Mouse (Mus musculus) Patski (cell line): ENCODE measurements around the gene Acot6. TPM values are rescaled to one million over a fixed set of nuclear protein-coding genes. Genes with fewer than 3 reads are reported as not detected.
"Not testable (repeated sequence)": the region's sequence is repeated elsewhere in the genome, so short reads cannot be mapped to it uniquely, and the experiment has no call there.

Source experiments
- ATAC-seq: fragments of 100-300 bp; one replicate; pipeline ENCODE4 v1.8.0; 2021
- CTCF ChIA-PET: fragments of 350-600 bp; sonication (Branson Sonifier 250); formaldehyde crosslinking; loops from one replicate; lab custom pipeline; 2022; ENCODE audit warnings: inconsistent platforms; lab: Charles Lee
- POLR2A ChIA-PET: fragments of 350-600 bp; sonication (Branson Sonifier 250); formaldehyde crosslinking; loops from one replicate; lab custom pipeline; 2022; ENCODE audit warnings: antibody characterized with exemption, inconsistent platforms; lab: Charles Lee
- DNase-seq: peaks from one replicate; pipeline ENCODE4 v3.0.0-alpha.2; 2011; ENCODE audit warnings: low read depth, low spot score
- H3K27me3 ChIP-seq: fragments of 371-371 bp; one replicate; pipeline ENCODE4 v1.5.1; 2021
- CTCF ChIP-seq: fragments of 100-300 bp; IDR thresholded peaks from one replicate; pipeline ENCODE4 v1.5.1; 2021
- in situ Hi-C: fragments of 300-500 bp; cut with MboI; formaldehyde crosslinking; loops from 3 replicates; pipeline ENCODE4 v1.11.1; 2018; ENCODE audit warnings: low pct_unique_long_range_greater_than_20kb, mixed read lengths
- polyA plus RNA-seq: library from polyadenylated mRNA; unstranded; gene quantifications from one replicate; pipeline ENCODE4 v1.2.3, GENCODE M21; 2021

Acot6 gene
- polyA plus RNA-seq, 1 experiment from 2014 or later: 0.09 TPM

DNA sequence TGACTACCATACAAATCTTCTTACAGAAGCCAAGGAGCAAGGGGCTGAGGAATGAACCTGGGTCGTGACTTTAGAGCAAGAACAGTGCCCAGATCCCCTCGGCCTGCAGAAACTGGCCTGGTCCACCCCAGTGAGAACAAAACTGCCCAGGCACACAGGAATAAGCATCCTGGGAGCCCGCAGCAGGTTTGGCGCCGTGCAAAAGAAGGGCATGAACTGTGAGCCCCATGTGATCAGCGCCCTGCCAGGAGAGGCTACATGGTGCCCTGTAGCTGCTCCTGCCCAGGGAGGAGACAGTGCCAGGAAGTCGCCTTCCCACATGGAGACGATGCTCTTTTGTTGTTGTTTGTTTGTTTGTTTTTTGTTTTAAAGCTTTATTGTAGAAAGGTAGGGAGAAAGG, 35.8 kb upstream of the Acot6 start:
- no peak for ATAC-seq
- TF ChIP-seq CTCF: no peak
- DNase-seq: no peak
- in situ Hi-C loops: no loop called here
- ChIA-PET POLR2A (interaction anchor here (0.7 kb wide), 1 partner anchor 19 kb away, joined by 3 read pairs; no protein-coding TSS in a partner anchor), CTCF (no interaction called here)
- no peaks in the 10 kb centered on the region for H3K27me3 ChIP-seq

- TF ChIP-seq CTCF: no peak
- CTCF ChIA-PET: interaction anchor here (1.2 kb wide), 1 partner anchor 11 kb away, joined by 3 read pairs; no protein-coding TSS in a partner anchor
- DNase-seq (no peak), ATAC-seq (no peak)
- H3K27me3 ChIP-seq: peaks cover 1% of the 10 kb centered on the region
- in situ Hi-C loops: no loop called here
- POLR2A ChIA-PET: no interaction called here
Measured at GRCm38 (mm10) chr12:84067752-84068151, 32.7 kb upstream of the Acot6 start.

DNA sequence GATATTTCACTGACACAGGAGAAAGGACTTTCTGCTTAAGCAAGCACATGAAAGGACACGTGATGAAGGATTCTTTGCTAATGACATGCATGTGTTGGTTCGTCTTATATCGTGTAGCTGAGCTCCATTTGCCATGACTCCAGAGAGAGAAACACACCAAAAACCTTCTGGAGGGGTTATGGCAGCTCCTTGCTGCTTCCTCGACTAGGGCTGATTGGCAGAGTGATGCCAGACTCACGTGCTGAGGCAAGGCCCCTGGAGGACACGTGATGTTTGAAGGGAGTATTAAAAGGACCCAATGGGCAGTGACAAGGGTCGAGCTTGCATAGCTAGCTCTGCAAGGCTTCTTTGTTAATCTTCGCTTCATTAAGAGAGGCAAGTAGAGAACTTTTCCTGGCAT, 32.2 kb upstream of the Acot6 start:
- in situ Hi-C loops: no loop called here
- ATAC-seq (no peak), DNase-seq (no peak)
- CTCF ChIA-PET: no interaction called here
- POLR2A ChIA-PET: no interaction called here
- TF ChIP-seq CTCF: no peak
- peaks cover 6% of the 10 kb centered on the region for H3K27me3 ChIP-seq

GRCm38 (mm10) chr12:84068986-84069385, 31.5 kb upstream of the Acot6 start, which contains the start of gene Acot5:
TSS of gene Acot5 (plus strand) at chr12:84069325.
- no peak for DNase-seq
- H3K27me3 ChIP-seq: peaks cover 7% of the 10 kb centered on the region
- no peak for ATAC-seq
- in situ Hi-C loops: no loop called here
- TF ChIP-seq CTCF: no peak
- CTCF ChIA-PET: no interaction called here
- POLR2A ChIA-PET: no interaction called here

GRCm38 (mm10) chr12:84069582-84069981, 30.9 kb upstream of the Acot6 start:
- H3K27me3 ChIP-seq: peaks cover 10% of the 10 kb centered on the region
- ATAC-seq, DNase-seq, POLR2A ChIA-PET, CTCF ChIA-PET, in situ Hi-C loops: not testable (repeated sequence)

DNA sequence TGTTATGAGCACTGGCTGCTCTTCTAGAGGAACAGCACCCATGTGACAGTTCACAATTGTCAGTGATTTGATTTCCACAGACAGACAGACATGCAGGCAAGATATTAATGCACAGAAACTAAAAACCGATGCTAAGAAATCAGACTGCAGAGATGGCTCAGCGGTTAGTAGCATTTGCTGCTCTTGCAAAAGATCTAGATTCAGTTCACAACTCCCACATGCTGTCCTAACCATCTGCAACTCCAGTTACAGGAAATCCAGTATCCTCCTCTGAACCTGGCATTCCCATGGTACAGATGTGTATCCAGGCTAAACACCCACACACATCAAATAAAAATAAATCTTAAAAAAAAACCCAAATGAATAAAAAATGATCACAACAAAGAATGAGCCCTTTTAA, 28.8 kb upstream of the Acot6 start:
- ChIA-PET CTCF (no interaction called here), POLR2A (no interaction called here)
- TF ChIP-seq CTCF: no peak
- ATAC-seq: no peak
- in situ Hi-C loops: no loop called here
- peaks cover 10% of the 10 kb centered on the region for H3K27me3 ChIP-seq
- DNase-seq: no peak

DNA sequence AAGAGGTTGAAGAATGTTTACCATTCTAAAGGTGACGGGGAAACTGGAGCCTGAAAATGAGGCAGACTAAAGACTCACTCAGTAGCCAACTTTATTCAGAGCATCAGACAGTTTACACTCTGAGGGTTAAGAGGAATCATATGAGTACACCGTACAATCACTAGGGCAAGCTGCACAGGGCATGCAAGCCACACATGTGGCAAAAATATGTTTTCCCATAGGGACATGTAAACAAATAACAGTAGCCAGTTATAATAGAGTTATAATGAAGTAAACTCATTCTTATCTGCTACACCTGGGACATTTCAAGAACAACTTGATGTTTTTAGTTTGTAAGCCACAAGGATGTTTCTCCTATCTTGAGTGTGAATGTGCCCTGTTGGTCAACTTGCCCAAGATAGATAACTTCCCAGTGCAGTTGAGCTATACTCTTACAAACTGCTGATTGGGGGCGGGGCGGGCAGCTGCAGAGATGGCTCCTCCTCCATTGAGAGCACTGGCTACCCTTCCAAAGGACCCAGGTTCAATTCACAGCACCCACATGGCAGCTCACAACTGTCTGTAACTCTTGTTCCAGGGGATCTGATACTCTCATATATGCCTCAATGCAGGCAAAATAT, 23.0 kb upstream of the Acot6 start:
- CTCF ChIA-PET: no interaction called here
- TF ChIP-seq CTCF: no peak
- H3K27me3 ChIP-seq: peaks cover 16% of the 10 kb centered on the region
- POLR2A ChIA-PET: interaction anchor here (0.6 kb wide), 1 partner anchor 458 kb away, joined by 3 read pairs; no protein-coding TSS in a partner anchor
- in situ Hi-C loops: no loop called here
- ATAC-seq: no peak
- no peak for DNase-seq

- H3K27me3 ChIP-seq: peaks cover 10% of the 10 kb centered on the region
- ATAC-seq: no peak
- TF ChIP-seq CTCF: no peak
- ChIA-PET CTCF (interaction anchor here (0.9 kb wide), 1 partner anchor 23 kb away, joined by 3 read pairs; no protein-coding TSS in a partner anchor), POLR2A (no interaction called here)
- in situ Hi-C loops: no loop called here
- DNase-seq: no peak
Measured at GRCm38 (mm10) chr12:84083842-84084241, 16.6 kb upstream of the Acot6 start.

GRCm38 (mm10) chr12:84084581-84084980, 15.9 kb upstream of the Acot6 start:
- peaks cover 8% of the 10 kb centered on the region for H3K27me3 ChIP-seq
- TF ChIP-seq CTCF: no peak
- ChIA-PET CTCF (interaction anchor here (0.9 kb wide), 1 partner anchor 24 kb away, joined by 3 read pairs; no protein-coding TSS in a partner anchor), POLR2A (no interaction called here)
- in situ Hi-C loops: no loop called here
- no peak for ATAC-seq
- no peak for DNase-seq

DNA sequence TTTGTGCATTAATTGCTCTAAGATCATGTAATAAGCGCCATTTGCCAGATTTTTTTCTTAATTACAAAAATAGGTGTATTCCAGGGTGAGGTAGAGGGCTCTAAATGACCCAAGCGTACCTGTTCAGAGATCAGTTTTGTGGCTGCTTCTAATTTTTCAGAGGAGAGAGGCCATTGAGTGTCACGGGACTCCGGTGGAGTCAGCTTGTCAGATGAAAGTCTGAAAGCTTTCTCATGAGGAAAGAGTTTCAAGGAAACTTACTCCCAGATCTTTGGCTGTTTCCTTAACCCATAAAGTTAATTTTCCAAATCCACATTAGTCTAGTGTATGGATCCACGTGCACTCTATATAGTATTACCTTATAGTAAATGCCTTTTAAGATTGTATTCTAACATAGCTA, 5.8 kb upstream of the Acot6 start:
- CTCF ChIA-PET, H3K27me3 ChIP-seq, DNase-seq, in situ Hi-C loops, ATAC-seq: not testable (repeated sequence)
- POLR2A ChIA-PET: interaction anchor here (0.6 kb wide), 1 partner anchor 55 kb away, joined by 3 read pairs; no protein-coding TSS in a partner anchor

- ChIA-PET CTCF (no interaction called here), POLR2A (no interaction called here)
- ATAC-seq (no peak), DNase-seq (no peak)
- in situ Hi-C loops: no loop called here
- TF ChIP-seq CTCF: no peak
- no peaks in the 10 kb centered on the region for H3K27me3 ChIP-seq
Measured at GRCm38 (mm10) chr12:84099605-84100004, 849 bp upstream of the Acot6 start.
